Comparison of ENCODE assay signal across 18 mouse cellular contexts in the genomic region with DNA sequence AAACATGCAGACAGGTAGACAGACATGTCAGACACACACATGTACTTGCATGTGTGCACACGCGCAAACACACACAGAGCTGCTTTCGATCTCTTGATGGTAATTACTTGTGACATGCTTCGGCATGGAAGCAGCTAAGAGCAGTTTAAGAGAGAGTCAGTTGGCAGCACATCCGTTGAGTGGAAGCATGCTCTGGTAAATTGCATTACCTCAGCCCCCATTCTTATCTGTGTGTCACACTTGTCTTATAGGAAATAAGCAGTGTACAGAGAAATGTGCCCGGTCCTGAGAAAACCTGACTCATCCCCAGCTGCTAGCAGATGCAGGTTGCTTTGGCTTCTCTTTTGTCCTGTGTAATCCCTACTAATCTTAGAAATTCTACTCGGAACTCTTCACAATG.
DNase-seq lines count a peak whose midpoint lies in the region; ATAC-seq and TF ChIP-seq lines count a peak whose summit lies in the region.
"Had no signal": no experiment of that assay in that cellular context is flagged by ENCODE, and none has a peak within 500 bp of the region (broad histone marks: within the 10 kb centered on the region; RNA-seq: fewer than 3 reads in every experiment).

No protein-coding gene starts in this region.

- TF ChIP-seq EP300 in heart, adult 2 months (IDR thresholded peaks at IDR 0.05; ENCODE audit: insufficient read depth, low read depth, low read length): no peak

- no peak overlapping the region for H3K4me2 ChIP-seq in hindbrain, postnatal 0 days (ENCODE audit: low read depth, low read length)
- H3K4me2 ChIP-seq in hindbrain, embryonic 12.5 days (replicated peaks): no peak overlapping the region
- no peak overlapping the region for H3K4me2 ChIP-seq in liver, embryonic 12.5 days
- H3K4me2 ChIP-seq: forebrain, embryonic 13.5 days; limb, embryonic 15.5 days; neural tube, embryonic 15.5 days had no signal

- no peaks in the 10 kb centered on the region for H3K79me2 ChIP-seq in heart, adult 2 months (replicated peaks; ENCODE audit: control insufficient read depth, insufficient read depth, low read length)

- no peaks in the 10 kb centered on the region for H3K4me1 ChIP-seq in hindbrain, postnatal 0 days (ENCODE audit: insufficient read depth, low read length)
- H3K4me1 ChIP-seq in hindbrain, embryonic 12.5 days: no peaks in the 10 kb centered on the region
- H3K4me1 ChIP-seq in liver, embryonic 12.5 days: peaks cover 12% of the 10 kb centered on the region
- no peaks in the 10 kb centered on the region for H3K4me1 ChIP-seq in olfactory bulb, adult 2 months (ENCODE audit: control insufficient read depth, insufficient read depth, low read length)
- no peaks in the 10 kb centered on the region for H3K4me1 ChIP-seq in heart, adult 2 months (ENCODE audit: control insufficient read depth, insufficient read depth, low read length)
- H3K4me1 ChIP-seq: forebrain, embryonic 13.5 days; limb, embryonic 15.5 days; neural tube, embryonic 15.5 days had no signal

- peak; percentile 42 for DNase-seq in hindbrain, postnatal 0 days (ENCODE audit: low spot score)
- DNase-seq in Muller cell, postnatal 12 days (ENCODE audit: inconsistent ontology term): peak; percentile 24
- DNase-seq in frontal cortex, postnatal 25 days (ENCODE audit: low spot score in 2 of 2): no peak
- DNase-seq in heart, adult 2 months: no peak
- no peak for DNase-seq in natural killer cell, adult 2 months (ENCODE audit: low spot score in 2 of 2)
- DNase-seq: adrenal gland, adult 2 months; cerebellum, adult 11 months; heart, adult 18-20 months; heart, postnatal 10 days; kidney, adult 2 months; kidney, postnatal 36 days had no signal

- H3K9ac ChIP-seq in hindbrain, postnatal 0 days (replicated peaks; ENCODE audit: low read length): no peak overlapping the region
- H3K9ac ChIP-seq in hindbrain, embryonic 12.5 days: no peak overlapping the region
- no peak overlapping the region for H3K9ac ChIP-seq in liver, embryonic 12.5 days
- no peak overlapping the region for H3K9ac ChIP-seq in heart, adult 2 months (ENCODE audit: low read depth, low read length)
- H3K9ac ChIP-seq: forebrain, embryonic 13.5 days; limb, embryonic 15.5 days; neural tube, embryonic 15.5 days had no signal

- no peak for TF ChIP-seq POLR2A in olfactory bulb, adult 2 months (IDR thresholded peaks at IDR 0.05; ENCODE audit: insufficient read depth, low read depth, low read length)
- no peak for TF ChIP-seq POLR2A in heart, adult 2 months (IDR thresholded peaks at IDR 0.05; ENCODE audit: insufficient read depth, low read depth, low read length)

- 62% methylated on average over 7 of the region's 7 CpGs for WGBS in hindbrain, postnatal 0 days
- WGBS in hindbrain, embryonic 12.5 days: 82% methylated on average over 7 of the region's 7 CpGs
- WGBS in liver, embryonic 12.5 days (ENCODE audit: insufficient replicate concordance): 37% methylated on average over 7 of the region's 7 CpGs
- 36% methylated on average over 7 of the region's 7 CpGs for WGBS in olfactory bulb, adult 2 months
- 51% methylated on average over 7 of the region's 7 CpGs for WGBS in heart, adult 2 months

- H3K4me3 ChIP-seq in hindbrain, postnatal 0 days (ENCODE audit: low read length): no peak overlapping the region
- no peak overlapping the region for H3K4me3 ChIP-seq in hindbrain, embryonic 12.5 days
- no peak overlapping the region for H3K4me3 ChIP-seq in liver, embryonic 12.5 days
- H3K4me3 ChIP-seq in olfactory bulb, adult 2 months (ENCODE audit: insufficient read depth, low read depth, low read length): no peak overlapping the region
- H3K4me3 ChIP-seq in heart, adult 2 months: no peak overlapping the region
- H3K4me3 ChIP-seq: forebrain, embryonic 13.5 days; limb, embryonic 15.5 days; neural tube, embryonic 15.5 days had no signal

- no peaks in the 10 kb centered on the region for H3K36me3 ChIP-seq in hindbrain, postnatal 0 days (ENCODE audit: insufficient read depth, low read length)
- no peaks in the 10 kb centered on the region for H3K36me3 ChIP-seq in hindbrain, embryonic 12.5 days
- H3K36me3 ChIP-seq in liver, embryonic 12.5 days: no peaks in the 10 kb centered on the region
- H3K36me3 ChIP-seq in heart, adult 2 months (ENCODE audit: control insufficient read depth, insufficient read depth, low read length): no peaks in the 10 kb centered on the region
- H3K36me3 ChIP-seq: limb, embryonic 15.5 days; neural tube, embryonic 15.5 days had no signal

- TF ChIP-seq CTCF in hindbrain, postnatal 0 days (IDR thresholded peaks at IDR 0.05; ENCODE audit: low read depth): no peak
- no peak for TF ChIP-seq CTCF in olfactory bulb, adult 2 months (IDR thresholded peaks at IDR 0.05; ENCODE audit: insufficient read depth, low read depth, low read length)
- no peak for TF ChIP-seq CTCF in heart, adult 2 months (IDR thresholded peaks at IDR 0.05)

- H3K9me3 ChIP-seq in hindbrain, postnatal 0 days (ENCODE audit: low read length): no peaks in the 10 kb centered on the region
- no peaks in the 10 kb centered on the region for H3K9me3 ChIP-seq in hindbrain, embryonic 12.5 days (replicated peaks)
- H3K9me3 ChIP-seq in liver, embryonic 12.5 days (replicated peaks): no peaks in the 10 kb centered on the region
- H3K9me3 ChIP-seq: forebrain, embryonic 13.5 days; limb, embryonic 15.5 days; neural tube, embryonic 15.5 days had no signal

- H3K27ac ChIP-seq in hindbrain, postnatal 0 days: no peak overlapping the region
- H3K27ac ChIP-seq in hindbrain, embryonic 12.5 days: no peak overlapping the region
- H3K27ac ChIP-seq in liver, embryonic 12.5 days: no peak overlapping the region
- peak overlapping the region; percentile 85 for H3K27ac ChIP-seq in olfactory bulb, adult 2 months (ENCODE audit: insufficient read depth, low read depth, low read length)
- H3K27ac ChIP-seq in heart, adult 2 months: no peak overlapping the region
- H3K27ac ChIP-seq: forebrain, embryonic 13.5 days; limb, embryonic 15.5 days; neural tube, embryonic 15.5 days had no signal

- H3K27me3 ChIP-seq in hindbrain, postnatal 0 days (ENCODE audit: insufficient read depth, low read length): no peaks in the 10 kb centered on the region
- H3K27me3 ChIP-seq in hindbrain, embryonic 12.5 days: no peaks in the 10 kb centered on the region
- H3K27me3 ChIP-seq in liver, embryonic 12.5 days (replicated peaks): no peaks in the 10 kb centered on the region
- H3K27me3 ChIP-seq in heart, adult 2 months (ENCODE audit: control insufficient read depth, insufficient read depth, low read length): no peaks in the 10 kb centered on the region
- H3K27me3 ChIP-seq: forebrain, embryonic 13.5 days; limb, embryonic 15.5 days; neural tube, embryonic 15.5 days had no signal

- ATAC-seq in hindbrain, postnatal 0 days: peak; percentile 43; the same call in 1 of the 2 replicates
- no peak for ATAC-seq in hindbrain, embryonic 12.5 days (ENCODE audit: low FRiP score)
- peak; percentile 80 for ATAC-seq in liver, embryonic 12.5 days
- ATAC-seq: forebrain, embryonic 13.5 days; hindbrain, embryonic 16.5 days had no signal

- intact Hi-C loops in heart, adult 2 months (cut with DNase I): loop anchor here (2.0 to 5.0 kb wide), 3 partner anchors 73 to 1037 kb away; no protein-coding TSS in a partner anchor

Comparison
In these comparisons a context has a peak if more than half of its experiments do, and no peak if none do; other contexts are left out.
1. DNase-seq: peak in hindbrain, postnatal 0 days (single experiment) and Muller cell, postnatal 12 days (single experiment); none in frontal cortex, postnatal 25 days (0 of 2), heart, adult 2 months (0 of 2) and natural killer cell, adult 2 months (0 of 2).